Mouse (Mus musculus): ENCODE results near the gene Nol6. TPM values are rescaled to one million over a fixed set of nuclear protein-coding genes. Genes with fewer than 3 reads are reported as not detected.

The Nol6 gene
- polyA plus RNA-seq, 1 experiment from 2014 or later: 9.5 TPM

DNA sequence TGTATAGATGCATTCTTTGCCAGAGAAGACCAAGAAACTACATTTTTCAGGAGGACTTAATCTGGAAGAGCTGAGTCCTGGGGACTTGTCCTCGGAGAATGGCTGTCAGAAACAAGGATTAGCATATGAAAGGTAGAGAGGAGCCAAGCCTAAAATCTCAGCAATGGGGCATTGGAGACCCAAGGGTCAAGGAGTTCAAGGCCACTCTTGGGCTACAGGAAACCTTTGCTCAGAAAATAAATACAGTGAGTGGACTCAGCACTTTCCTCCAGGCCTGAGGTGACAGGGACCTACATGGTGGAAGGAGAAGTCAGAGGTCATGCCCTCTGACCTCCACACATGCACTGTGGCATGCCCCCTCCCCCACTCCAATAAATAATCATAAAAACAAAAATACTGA, 23.3 kb downstream of the Nol6 start:
- 58% methylated on average over 1 of the region's 1 CpGs for WGBS
- Histone ChIP-seq H3K4me3 (ENCODE audit: low read depth, low read length) (no peak overlapping the region), H3K36me3 (ENCODE audit: control insufficient read depth, insufficient read depth, low read length) (no peaks in the 10 kb centered on the region), H3K27ac (replicated peaks) (no peak overlapping the region), H3K4me2 (replicated peaks; ENCODE audit: low read depth) (no peak overlapping the region), H3K9me3 (ENCODE audit: control insufficient read depth, low read length) (no peaks in the 10 kb centered on the region), H3K9ac (ENCODE audit: low read length) (no peak overlapping the region), H3K27me3 (ENCODE audit: control insufficient read depth, insufficient read depth, low read length) (no peaks in the 10 kb centered on the region), H3K4me1 (replicated peaks; ENCODE audit: control insufficient read depth, insufficient read depth) (0 out of 2 replicates have a peak, but pooled peaks cover 2% of the 10 kb centered on the region)
- DNase-seq (ENCODE audit: low spot score) (no peak), ATAC-seq (ENCODE audit: low FRiP score, low TSS enrichment) (no peak)
- TF ChIP-seq CTCF (IDR thresholded peaks at IDR 0.05; ENCODE audit: low read depth): no peak
- TF ChIP-seq EP300 (optimal IDR thresholded peaks at IDR 0.05): no peak

DNA sequence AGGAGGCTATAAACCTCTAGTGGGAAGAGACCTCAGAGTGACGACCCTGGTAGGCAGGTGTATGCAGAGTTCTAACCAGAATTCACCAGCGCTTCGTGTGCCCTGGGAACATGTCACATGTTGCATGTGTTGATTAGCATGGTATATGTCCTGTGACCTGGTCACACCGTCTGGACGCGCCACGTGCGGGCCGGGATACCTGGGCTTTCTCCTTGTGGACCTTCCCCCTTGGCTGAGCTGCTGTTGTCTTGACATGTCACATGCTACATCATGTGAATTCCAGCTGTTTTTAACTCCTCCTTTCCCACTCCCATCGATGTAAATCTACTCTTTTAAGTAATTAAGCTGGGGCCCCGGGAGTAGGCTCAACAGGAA, 25.7 kb downstream of the Nol6 start:
- no peaks in the 10 kb centered on the region for H3K27me3 ChIP-seq (ENCODE audit: control insufficient read depth, insufficient read depth, low read length)
- no peaks in the 10 kb centered on the region for H3K36me3 ChIP-seq (ENCODE audit: control insufficient read depth, insufficient read depth, low read length)
- no peaks in the 10 kb centered on the region for H3K9me3 ChIP-seq (ENCODE audit: control insufficient read depth, low read length)
- 0 out of 2 replicates have a peak, but pooled peaks cover 2% of the 10 kb centered on the region for H3K4me1 ChIP-seq (replicated peaks; ENCODE audit: control insufficient read depth, insufficient read depth)
- ATAC-seq (ENCODE audit: low FRiP score, low TSS enrichment) (no peak), DNase-seq (ENCODE audit: low spot score) (no peak)
- TF ChIP-seq CTCF (IDR thresholded peaks at IDR 0.05; ENCODE audit: low read depth) (no peak), EP300 (optimal IDR thresholded peaks at IDR 0.05) (no peak)
- 11% methylated on average over 11 of the region's 11 CpGs for WGBS
- peak overlapping the region; percentile 45 for H3K4me3 ChIP-seq (ENCODE audit: low read depth, low read length)
- no peak overlapping the region for H3K27ac ChIP-seq (replicated peaks)
- peak overlapping the region; percentile 82 for H3K4me2 ChIP-seq (replicated peaks; ENCODE audit: low read depth)
- H3K9ac ChIP-seq (ENCODE audit: low read length): peak overlapping the region; percentile 56

DNA sequence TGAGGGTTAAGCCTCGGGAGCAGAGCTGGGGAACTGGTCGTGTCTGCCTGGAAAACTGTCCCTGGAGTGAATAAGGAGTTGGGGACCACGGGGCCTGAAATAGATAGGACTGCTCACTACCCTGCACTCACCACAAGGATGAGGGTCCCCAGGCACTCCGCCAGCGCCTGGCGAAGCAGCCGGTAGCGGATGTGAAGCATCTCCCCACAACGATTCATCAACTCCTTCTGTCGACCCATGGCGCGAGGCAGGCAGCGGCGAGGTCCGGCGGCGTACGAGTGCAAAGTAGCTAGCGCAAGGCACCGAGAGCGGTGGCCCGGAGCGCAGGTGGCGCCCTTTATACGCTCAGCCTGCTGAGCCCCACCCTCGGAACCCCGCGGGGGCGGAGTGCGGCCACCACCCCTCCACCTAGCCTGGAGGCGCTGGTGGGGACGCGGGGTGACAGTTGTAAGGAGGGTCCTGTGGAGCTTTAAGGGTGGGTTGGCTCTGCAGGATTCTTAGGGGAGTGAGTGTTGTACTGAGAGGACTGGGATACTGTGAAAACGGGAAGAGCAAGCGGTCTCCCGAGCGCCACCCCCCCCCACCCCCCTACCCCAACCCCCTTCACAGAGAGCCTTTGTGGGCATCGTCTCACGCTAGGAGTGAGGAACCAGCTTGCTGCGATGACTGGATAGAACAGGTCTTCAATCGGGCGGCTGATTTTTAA, 26.2 kb downstream of the Nol6 start, which contains the start of gene Aqp3:
TSS of gene Aqp3 (minus strand) at position 313 of the 706 bp plus-strand sequence.
- peak within 1 kb of the TSS; percentile 45 for H3K4me3 ChIP-seq (ENCODE audit: low read depth, low read length)
- no peak for TF ChIP-seq EP300 (optimal IDR thresholded peaks at IDR 0.05)
- peak; percentile 24; the same call in 1 of the 2 replicates for TF ChIP-seq CTCF (IDR thresholded peaks at IDR 0.05; ENCODE audit: low read depth)
- no peaks in the 10 kb centered on the region for H3K9me3 ChIP-seq (ENCODE audit: control insufficient read depth, low read length)
- 1% methylated on average over 42 of the region's 42 CpGs for WGBS
- DNase-seq (ENCODE audit: low spot score) (peak; percentile 81), ATAC-seq (ENCODE audit: low FRiP score, low TSS enrichment) (peak; percentile 49)
- no peaks in the 10 kb centered on the region for H3K36me3 ChIP-seq (ENCODE audit: control insufficient read depth, insufficient read depth, low read length)
- H3K27me3 ChIP-seq (ENCODE audit: control insufficient read depth, insufficient read depth, low read length): no peaks in the 10 kb centered on the region
- peak within 1 kb of the TSS; percentile 80 for H3K27ac ChIP-seq (replicated peaks)
- H3K4me1 ChIP-seq (replicated peaks; ENCODE audit: control insufficient read depth, insufficient read depth): 0 out of 2 replicates have a peak, but pooled peaks cover 2% of the 10 kb centered on the region
- H3K9ac ChIP-seq (ENCODE audit: low read length): peak within 1 kb of the TSS; percentile 56
- H3K4me2 ChIP-seq (replicated peaks; ENCODE audit: low read depth): peak within 1 kb of the TSS; percentile 82

GRCm38 (mm10) chr4:41097381-41097780, 26.9 kb downstream of the Nol6 start:
- Histone ChIP-seq H3K9me3 (ENCODE audit: control insufficient read depth, low read length) (no peaks in the 10 kb centered on the region), H3K36me3 (ENCODE audit: control insufficient read depth, insufficient read depth, low read length) (no peaks in the 10 kb centered on the region), H3K27me3 (ENCODE audit: control insufficient read depth, insufficient read depth, low read length) (no peaks in the 10 kb centered on the region), H3K4me2 (replicated peaks; ENCODE audit: low read depth) (peak overlapping the region; percentile 82), H3K4me1 (replicated peaks; ENCODE audit: control insufficient read depth, insufficient read depth) (0 out of 2 replicates have a peak, but pooled peaks cover 2% of the 10 kb centered on the region), H3K9ac (ENCODE audit: low read length) (peak overlapping the region; percentile 56), H3K4me3 (ENCODE audit: low read depth, low read length) (peak overlapping the region; percentile 45), H3K27ac (replicated peaks) (peak overlapping the region; percentile 80)
- ATAC-seq (ENCODE audit: low FRiP score, low TSS enrichment) (no peak), DNase-seq (ENCODE audit: low spot score) (no peak)
- WGBS: 52% methylated on average over 13 of the region's 13 CpGs
- TF ChIP-seq CTCF (IDR thresholded peaks at IDR 0.05; ENCODE audit: low read depth) (no peak), EP300 (optimal IDR thresholded peaks at IDR 0.05) (no peak)

GRCm38 (mm10) chr4:41096794-41097193, 27.5 kb downstream of the Nol6 start:
- H3K9ac ChIP-seq (ENCODE audit: low read length): peak overlapping the region; percentile 56
- H3K27ac ChIP-seq (replicated peaks): peak overlapping the region; percentile 80
- no peaks in the 10 kb centered on the region for H3K27me3 ChIP-seq (ENCODE audit: control insufficient read depth, insufficient read depth, low read length)

GRCm38 (mm10) chr4:41096169-41096568, 28.1 kb downstream of the Nol6 start:
- no peaks in the 10 kb centered on the region for H3K9me3 ChIP-seq (ENCODE audit: control insufficient read depth, low read length)
- H3K9ac ChIP-seq (ENCODE audit: low read length): peak overlapping the region; percentile 56
- 0 out of 2 replicates have a peak, but pooled peaks cover 2% of the 10 kb centered on the region for H3K4me1 ChIP-seq (replicated peaks; ENCODE audit: control insufficient read depth, insufficient read depth)
- TF ChIP-seq EP300 (optimal IDR thresholded peaks at IDR 0.05) (no peak), CTCF (IDR thresholded peaks at IDR 0.05; ENCODE audit: low read depth) (no peak)
- H3K4me3 ChIP-seq (ENCODE audit: low read depth, low read length): peak overlapping the region; percentile 45
- H3K27me3 ChIP-seq (ENCODE audit: control insufficient read depth, insufficient read depth, low read length): no peaks in the 10 kb centered on the region
- ATAC-seq (ENCODE audit: low FRiP score, low TSS enrichment) (peak; percentile 51), DNase-seq (ENCODE audit: low spot score) (peak; percentile 79)
- H3K27ac ChIP-seq (replicated peaks): peak overlapping the region; percentile 80
- H3K4me2 ChIP-seq (replicated peaks; ENCODE audit: low read depth): peak overlapping the region; percentile 82
- H3K36me3 ChIP-seq (ENCODE audit: control insufficient read depth, insufficient read depth, low read length): no peaks in the 10 kb centered on the region
- 35% methylated on average over 8 of the region's 8 CpGs for WGBS

More at GRCm38 (mm10) chr4:41096794-41097193, 27.5 kb downstream of the Nol6 start:
- DNase-seq (ENCODE audit: low spot score) (no peak), ATAC-seq (ENCODE audit: low FRiP score, low TSS enrichment) (no peak)
- H3K4me2 ChIP-seq (replicated peaks; ENCODE audit: low read depth): peak overlapping the region; percentile 82
- H3K9me3 ChIP-seq (ENCODE audit: control insufficient read depth, low read length): no peaks in the 10 kb centered on the region
- TF ChIP-seq EP300 (optimal IDR thresholded peaks at IDR 0.05): no peak
- TF ChIP-seq CTCF (IDR thresholded peaks at IDR 0.05; ENCODE audit: low read depth): no peak
- H3K4me3 ChIP-seq (ENCODE audit: low read depth, low read length): peak overlapping the region; percentile 45
- no peaks in the 10 kb centered on the region for H3K36me3 ChIP-seq (ENCODE audit: control insufficient read depth, insufficient read depth, low read length)
- 0 out of 2 replicates have a peak, but pooled peaks cover 2% of the 10 kb centered on the region for H3K4me1 ChIP-seq (replicated peaks; ENCODE audit: control insufficient read depth, insufficient read depth)
- WGBS: 58% methylated on average over 5 of the region's 5 CpGs
